Mouse (Mus musculus): ENCODE measurements around the gene Mtus2.
"Not testable (repeated sequence)": the region's sequence is repeated elsewhere in the genome, so short reads cannot be mapped to it uniquely, and the experiment has no call there.

The Mtus2 gene

DNA sequence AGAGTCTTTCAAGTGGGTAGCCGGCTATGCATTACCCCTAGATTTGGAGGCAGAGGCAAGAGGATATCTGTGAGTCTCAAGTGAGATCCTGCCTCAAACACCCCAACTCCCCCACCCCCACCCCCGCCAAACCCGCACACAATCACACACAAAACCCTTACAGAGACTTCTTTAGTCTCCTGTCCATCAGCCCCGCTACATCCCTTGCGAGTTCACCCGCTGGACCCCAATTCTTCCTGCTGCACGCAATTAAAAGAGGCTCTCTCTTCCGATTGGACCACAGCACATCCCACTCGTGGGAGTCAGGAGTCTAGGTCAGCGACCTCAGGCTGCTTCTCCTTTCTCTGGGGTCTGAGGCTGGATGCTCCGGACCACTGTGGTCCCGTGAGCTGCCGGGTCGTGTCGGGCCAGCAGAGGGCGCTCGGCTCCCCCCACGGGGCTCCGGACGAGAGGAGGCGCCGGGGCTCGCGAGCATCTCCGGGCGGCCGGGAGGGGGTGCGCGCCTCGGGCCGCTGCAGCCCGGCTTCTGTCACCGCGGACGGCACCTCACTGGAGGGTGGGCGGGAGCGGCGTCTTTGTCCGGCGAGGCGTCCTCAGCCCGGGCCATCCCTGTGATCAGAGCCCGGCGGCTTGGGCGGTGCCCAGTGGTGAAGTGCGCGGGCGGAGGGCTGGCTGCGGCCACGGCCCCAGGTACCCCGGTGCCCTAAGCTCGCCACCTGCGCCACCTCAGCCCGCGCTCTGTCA is at the start of gene Mtus2:
Gene Mtus2 (plus strand): TSS at position 500 of the 744 bp plus-strand sequence.
- no peak for DNase-seq (ENCODE audit: low read depth, low spot score)

DNA sequence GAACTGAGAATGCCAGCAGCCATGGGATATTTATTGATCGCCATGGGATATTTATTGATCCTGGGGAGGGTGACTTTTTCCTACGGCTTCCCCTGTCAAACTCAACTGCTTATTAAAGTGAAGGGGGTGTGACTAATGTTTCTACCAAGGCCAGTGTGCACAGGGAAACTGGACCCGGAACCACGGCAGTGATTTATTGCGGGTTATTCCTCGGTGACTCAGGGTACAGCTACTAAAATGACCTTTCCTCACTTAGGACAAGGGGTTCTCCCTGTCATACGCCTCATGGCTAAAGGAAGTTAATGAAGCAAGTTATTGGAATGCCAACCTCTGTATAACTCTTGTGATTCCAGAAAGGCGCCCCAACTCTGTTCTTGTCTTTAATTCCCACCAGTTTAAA is 49.3 kb upstream of the Mtus2 start:
- DNase-seq (ENCODE audit: low read depth, low spot score), result no peak

DNA sequence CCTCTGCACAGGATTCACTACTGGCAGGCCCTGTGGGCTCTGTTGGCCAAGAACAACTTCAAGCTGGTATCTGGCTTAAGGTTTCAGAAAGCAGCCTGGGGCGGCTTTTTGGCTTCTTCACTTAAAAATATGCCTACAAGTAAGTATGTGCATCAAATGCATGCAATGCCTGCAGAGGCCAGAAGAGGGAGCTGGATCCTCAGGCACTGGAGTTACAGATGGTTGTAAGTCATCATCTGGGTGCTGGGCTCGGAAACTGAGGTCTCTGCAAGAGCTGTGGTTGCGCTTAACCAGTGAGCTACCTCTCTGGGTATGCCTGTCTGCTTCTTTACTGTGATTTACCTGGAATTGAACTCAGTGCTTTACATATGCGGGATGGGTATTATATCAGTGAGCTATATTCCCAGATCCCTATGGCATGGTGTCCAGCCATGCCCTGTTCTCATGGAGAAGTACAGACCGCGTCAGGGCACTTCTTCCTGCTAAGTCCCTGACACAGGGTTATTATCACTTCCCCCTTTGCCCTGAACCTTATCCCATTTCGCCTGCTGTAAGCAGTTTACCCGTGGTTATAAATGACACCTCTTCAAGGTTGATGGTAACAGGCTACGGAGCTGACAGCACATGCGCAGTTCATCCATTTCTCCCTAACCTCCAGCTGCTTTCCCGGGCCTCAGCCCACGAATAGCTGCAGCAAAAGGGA is 46.2 kb upstream of the Mtus2 start:
- no peak for DNase-seq (ENCODE audit: low read depth, low spot score)

DNA sequence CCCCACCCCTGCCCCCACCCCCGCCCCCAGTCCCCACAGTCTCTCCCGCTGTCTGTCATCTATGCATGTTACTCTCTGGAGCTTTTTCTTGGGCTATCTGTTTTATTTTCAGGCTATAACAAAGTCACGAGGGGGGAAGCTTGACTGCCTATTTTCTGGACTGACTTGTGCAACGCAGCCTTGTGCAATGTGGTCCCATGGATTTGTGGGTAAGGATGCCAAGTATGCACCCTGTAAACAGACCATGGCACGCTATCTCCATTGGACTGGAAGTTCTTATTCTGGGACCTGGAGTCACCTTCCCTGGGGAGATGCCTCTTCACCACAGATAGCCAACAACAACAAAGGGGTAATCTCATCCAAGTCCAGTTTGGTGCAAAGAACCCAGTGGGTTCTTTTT is 45.4 kb upstream of the Mtus2 start:
- DNase-seq (ENCODE audit: low read depth, low spot score), result no peak

DNA sequence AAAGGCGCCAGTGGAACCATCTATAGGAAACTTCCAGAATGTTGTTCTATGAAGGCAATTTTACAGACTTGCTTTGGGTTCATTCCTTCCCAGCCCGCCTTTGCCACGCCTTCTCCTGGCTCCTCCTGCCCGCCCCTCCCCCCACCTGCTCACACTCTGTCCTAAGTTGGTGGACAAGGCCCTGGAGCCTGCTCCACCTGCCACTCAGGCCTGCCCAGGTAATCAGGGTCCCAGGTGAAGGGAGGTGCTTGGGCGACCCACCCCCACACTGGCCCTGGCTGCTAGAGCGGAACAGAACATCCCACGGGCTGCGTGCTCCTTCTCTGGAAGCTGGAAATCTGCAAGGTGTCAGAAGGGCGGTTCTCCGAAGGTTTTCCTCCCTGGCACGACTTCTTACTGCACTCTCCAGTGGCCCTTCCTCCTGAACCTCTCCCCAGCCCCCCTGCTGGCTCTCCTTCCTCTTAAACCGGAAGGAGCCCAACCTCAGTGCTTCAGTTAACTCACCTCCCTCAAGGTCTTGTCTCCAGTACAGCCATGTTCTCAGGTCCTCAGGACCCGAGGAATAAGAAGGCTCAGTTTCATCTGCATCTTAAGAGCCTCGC is 43.8 kb upstream of the Mtus2 start:
- DNase-seq (ENCODE audit: low read depth, low spot score), result no peak

DNA sequence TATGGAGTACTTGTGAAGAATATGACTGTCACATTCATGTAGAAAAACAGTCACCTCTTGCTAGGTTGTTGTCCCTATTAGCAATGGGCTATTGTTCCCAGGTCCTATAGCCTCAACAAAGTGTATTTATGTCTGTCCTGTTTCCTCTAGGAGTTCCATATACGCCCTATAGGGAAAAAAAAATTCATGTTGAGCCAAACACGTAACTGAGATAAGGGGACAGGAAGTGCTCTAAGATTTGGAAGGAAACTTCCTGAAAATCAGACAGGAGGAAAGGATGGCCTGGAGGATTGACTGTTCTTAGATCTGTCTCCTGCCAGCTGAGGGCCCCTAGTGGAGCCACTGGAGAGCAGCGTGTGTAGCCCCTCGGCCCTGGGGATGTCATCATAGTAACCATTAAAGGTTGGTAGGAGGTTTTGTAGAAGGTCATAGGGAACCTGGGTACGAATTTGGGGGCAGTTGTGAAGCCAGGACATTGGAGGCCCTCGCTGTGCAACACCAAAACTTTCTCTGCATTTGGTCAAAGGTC is 42.0 kb upstream of the Mtus2 start:
- no peak for DNase-seq (ENCODE audit: low read depth, low spot score)

DNA sequence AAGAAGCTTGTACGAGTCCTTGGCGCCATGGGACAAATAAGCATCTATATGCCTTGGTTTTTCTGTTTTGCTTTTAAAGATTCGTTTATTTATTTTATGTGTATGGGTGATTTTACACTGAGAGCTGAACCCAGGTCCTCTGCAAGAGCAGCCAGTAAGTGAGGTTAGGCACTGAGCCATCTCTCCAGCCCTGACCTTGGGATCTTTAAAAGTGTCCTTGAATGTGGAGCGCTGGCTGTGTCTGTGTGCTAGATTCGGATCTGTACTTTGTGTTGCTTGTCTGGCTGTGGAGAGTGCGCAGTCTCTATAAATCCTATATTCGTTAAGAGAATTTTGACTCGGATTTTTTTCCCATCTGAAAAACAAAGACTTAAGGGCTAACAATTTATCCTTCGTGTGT is 40.9 kb upstream of the Mtus2 start:
- no peak for DNase-seq (ENCODE audit: low read depth, low spot score)

DNA sequence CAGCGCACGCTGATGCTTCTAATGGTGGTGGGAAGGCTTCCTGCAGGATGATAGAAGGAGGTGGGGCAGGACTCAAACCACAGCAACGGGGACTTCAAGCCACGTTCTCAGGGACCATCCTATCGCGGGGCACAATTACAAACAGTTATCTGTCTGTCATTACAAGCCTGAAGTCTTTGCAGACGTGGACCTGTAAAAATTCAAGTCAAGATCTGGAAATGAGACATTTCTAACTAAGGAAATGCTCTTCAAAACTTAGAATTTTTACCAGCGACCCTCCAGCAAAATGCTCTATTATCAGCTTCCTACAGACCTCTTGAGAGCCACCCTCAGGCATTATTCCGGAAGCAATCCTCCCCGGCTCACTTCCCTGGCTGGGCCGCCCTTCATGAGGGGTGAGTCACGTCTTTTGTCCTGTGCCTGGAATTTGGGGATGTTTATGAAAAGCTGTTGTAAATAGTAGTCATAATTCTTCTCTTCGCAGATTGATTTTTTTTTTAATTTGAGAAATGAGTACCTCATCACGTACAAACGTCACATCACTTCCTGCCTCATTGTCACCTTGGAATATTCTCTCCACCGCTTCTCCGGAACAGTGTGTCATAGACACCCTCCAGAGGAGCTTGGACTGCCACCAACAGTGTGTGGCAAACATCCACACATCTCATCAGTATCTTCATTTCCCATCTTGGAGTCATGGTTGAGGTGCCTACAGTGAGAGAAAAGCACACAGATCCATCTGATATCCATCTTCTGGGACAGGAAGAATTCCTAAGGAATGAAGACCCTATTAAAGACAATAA is 38.9 kb upstream of the Mtus2 start:
- no peak for DNase-seq (ENCODE audit: low read depth, low spot score)

DNA sequence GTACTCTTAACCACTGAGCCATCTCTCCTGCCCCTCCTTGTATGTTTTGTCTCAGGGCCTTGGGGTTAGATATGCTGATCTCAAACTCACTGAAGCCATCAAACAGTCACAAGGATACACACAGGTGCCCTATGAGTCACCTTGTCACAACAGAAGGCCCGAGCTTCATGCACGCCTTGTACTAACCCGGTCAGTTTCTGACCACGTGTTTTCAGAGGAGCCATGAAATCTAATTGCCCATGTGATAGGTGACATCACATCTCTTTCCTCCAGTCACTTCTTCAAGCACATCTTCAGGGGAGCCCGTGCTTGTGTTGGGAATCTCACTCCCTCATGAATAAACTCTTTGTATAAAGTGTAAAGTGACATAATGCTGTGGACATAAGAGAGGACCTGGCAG is 32.5 kb upstream of the Mtus2 start:
- DNase-seq (ENCODE audit: low read depth, low spot score), result no peak

DNA sequence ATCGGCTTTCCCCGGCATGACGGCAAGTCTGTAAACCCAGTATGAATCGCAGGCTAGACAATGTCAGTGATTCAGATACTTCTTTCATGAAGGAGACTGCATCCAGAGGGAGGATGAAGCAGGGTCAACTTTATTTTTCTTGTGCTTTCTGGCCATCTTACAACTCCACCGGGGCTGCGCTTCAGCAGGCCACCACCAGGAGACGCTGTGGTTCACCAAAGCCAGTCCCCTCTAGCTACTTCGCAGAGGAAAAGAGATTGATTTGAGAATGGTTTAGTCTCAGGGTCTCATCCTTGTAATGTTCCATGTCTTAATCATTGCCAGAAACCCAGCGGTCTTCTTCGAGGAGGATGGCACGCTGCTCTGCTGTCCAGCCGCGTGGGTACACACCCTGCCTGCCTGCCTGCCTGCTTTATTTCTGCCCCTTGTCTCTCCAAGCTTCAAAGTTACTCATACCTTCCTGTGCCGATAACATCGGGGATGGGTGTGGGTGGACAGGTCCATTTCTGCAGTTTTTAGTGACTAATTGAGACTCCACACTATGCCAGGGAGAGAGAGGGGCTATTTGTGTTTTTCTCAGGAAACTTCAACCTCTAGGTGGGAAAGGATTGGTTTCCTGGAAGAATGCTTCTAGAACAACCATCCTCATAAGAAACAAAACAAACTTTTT is 31.1 kb upstream of the Mtus2 start:
- DNase-seq (ENCODE audit: low read depth, low spot score), result no peak

DNA sequence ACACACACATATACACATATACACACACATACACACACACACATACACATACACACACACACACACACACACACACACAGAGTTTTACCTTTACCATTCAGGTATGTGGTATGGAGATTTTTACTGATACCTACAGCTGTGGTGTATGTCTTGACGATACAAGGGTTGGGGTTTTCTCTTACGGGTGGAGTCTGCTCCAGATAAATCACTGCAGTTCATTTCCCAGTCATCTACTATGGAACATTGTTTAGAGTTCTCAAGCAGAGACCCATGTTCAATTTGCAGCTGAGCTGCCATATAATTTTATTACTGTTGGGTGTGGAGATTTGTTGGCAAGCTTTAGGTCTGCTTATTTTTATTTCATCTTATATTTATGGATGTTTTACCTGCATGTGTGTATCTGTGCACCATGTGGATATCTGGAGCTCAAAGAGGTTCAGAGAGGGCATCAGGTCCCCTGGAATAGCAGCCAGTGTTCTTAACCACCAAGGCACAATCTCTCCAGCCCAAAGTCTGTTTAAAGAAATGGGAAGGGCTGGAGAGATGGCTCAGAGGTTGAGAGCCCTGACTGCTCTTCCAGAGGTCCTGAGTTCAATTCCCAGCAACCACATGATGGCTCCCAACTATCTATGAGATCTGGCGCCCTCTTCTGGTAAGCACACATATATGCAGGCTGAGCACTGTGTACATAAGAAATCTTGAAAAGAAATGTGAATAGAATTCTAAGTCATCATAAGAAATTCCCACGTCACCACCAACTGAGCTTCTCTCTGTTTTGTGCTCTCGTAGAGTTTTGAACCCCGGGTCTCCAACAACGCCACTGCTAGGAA is 28.2 kb upstream of the Mtus2 start:
- DNase-seq (ENCODE audit: low read depth, low spot score), result no peak

DNA sequence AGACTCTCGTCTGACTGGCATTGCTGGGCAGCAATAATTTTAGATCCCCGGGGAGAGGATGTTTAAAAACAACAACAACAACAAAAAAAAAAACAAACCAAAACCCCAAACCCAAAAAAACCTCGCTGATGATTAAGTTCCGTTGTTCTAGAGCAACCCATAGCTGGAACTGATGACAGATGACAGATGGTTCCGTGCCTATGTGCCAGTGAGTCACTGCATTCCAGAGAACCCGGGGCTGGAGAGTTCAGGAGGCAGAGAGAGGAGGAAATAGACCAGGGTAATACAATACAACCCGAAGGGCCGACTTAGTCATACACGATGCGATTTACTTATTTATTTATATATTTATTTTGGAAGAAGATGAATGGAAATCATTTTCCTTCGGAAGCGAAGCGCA is 22.0 kb upstream of the Mtus2 start:
- DNase-seq (ENCODE audit: low read depth, low spot score), result no peak

DNA sequence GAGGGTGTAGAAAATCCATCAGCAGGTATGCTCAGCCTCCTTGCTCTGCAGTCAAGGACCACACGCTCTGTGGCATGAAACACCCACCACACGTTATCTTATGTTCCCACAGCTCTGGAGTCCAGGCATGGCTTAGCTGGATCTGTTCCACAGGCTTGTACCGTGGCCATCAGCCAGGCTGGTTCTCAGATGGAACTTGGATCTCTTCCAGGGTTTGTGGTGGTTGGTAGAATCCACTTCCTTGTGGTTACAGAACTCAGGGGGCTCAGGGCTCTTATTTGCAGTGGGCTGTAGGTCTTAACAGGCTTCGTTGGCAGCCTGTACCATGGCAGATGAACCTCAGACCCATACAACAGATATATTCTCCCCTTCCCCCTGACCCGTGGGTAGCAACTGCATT is 17.9 kb upstream of the Mtus2 start:
- DNase-seq (ENCODE audit: low read depth, low spot score), result no peak

DNA sequence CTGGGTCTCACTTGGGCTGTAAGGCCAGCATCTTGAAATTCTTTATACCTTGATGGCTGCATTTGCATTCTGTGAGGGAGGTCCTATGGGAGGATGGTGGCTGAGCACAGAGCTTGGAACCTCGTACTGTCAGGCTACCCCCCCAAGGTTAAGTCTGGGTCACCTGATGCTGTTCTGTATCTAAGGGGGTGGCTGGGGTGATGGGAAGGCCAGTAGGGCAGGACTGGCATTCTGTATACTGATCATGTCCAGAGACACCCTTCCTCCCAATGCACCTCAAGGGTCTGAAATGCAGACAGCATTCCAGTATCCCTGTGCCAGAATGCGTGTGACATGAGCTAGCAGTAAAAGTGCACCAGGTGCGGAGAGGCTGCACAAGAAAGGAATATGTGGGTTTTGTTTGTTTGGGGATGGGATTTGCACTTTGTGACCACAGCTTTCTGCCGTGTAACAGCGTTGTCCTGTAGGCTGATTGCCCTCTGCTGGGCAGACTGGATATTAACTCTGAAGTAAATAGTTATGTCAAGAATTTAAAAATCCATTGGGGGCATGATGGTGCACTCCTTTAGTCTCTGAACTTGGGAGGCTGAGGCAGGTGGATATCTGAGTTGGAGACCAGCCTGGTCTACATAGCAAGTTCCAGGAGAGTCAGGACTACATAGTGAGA is 12.0 kb upstream of the Mtus2 start:
- DNase-seq (ENCODE audit: low read depth, low spot score), result no peak

DNA sequence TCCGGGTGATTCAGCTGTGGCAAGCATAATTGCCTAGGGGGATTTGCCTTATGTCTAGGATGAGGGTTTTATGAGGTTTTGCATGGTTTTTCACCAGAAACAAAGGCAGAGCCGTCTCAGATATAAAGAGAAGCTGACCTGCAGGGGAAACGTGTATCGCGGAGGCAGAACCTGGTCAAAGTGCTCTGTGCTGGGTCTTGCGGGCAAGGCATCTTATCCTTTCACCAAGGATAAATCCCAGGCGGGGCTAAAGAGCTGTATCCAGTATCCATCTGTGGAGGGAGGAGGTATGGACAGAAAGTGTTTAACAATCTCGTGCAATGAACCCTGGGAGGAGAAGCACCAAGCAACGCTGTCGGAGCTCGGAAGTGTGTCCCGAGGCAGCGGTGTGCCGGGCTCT is 7.2 kb upstream of the Mtus2 start:
- DNase-seq (ENCODE audit: low read depth, low spot score), result no peak

DNA sequence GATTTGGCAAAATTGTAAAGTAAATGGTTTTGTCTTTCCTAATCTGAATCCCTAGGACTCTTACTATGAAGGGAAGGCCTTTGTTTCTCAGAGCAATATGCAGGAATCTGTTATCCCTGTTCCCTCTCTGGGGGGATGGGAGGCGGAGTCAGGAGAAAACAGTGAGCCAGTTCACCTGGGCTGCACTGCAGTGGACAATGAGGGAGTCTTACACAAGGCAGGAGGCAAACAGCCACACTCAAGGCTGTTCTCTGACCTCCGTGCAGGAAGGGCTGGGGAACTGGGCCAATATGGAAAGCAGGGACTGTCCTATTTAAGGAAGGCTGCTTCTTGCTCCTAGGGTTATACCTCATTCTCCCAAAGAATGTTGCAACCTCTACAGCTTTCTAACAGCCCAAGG is 5.4 kb upstream of the Mtus2 start:
- no peak for DNase-seq (ENCODE audit: low read depth, low spot score)

DNA sequence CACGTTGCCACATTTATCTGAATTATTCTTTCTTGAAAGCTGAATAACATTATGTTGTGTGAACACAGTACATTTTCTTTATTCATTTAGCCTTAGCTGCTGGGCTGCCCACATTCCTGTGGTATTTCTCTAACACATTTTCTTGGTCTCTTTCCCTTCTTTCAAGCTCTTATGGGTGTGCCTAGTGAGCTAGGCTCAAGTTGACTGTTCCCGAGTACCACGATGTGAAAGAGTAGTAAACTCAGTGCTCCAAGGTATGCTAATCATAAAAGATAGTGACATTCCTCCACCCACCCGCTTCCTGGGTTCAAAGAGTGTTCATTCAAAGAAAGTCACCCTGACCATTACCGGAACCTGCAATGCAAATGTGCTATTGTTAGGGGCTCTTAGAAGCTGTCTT is 3.9 kb upstream of the Mtus2 start:
- not testable (repeated sequence) for DNase-seq (ENCODE audit: low read depth, low spot score)

DNA sequence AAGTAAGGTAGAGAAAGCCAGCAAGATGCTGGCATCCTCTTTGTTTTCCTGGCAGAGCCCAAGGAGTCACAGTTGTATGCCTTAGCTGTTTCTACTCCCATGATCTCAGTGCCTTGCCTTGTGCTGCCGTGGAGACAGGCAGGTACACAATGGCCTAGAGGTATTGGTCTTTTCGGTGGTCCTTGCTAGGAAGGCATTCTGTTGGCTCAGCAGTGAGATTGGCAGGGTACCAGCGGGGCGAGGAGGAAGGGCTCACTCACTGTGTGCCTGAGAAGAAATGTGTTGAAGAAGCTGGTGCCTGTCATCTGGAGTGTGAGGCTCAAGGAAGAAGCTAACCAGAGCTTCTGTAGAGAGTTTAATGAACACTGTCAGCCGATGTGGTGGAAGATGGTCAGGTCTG is 1.4 kb upstream of the Mtus2 start:
- no peak for DNase-seq (ENCODE audit: low read depth, low spot score)

DNA sequence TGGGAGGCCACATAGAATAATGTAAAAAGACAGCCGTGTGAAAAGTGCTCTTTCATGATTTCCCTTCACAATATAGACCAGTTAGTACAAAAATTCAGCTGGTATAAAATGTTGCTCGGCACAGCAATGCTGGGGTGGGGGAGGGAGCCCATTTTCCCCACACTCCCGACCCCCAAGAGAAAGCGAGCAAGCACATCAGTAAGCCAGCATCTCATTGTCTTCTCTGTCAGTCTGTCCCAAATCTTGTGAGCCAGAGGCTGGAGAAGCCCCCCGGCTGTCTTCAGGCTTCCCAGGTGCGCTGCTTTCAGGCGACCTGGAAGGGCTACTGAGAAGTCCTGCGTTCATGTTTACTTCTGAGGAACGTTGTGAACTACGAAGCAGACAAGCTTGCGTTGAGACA is 699 bp upstream of the Mtus2 start:
- DNase-seq (ENCODE audit: low read depth, low spot score), result no peak
